ENCODE assay signal across 25 mouse cellular contexts in the genomic region with DNA sequence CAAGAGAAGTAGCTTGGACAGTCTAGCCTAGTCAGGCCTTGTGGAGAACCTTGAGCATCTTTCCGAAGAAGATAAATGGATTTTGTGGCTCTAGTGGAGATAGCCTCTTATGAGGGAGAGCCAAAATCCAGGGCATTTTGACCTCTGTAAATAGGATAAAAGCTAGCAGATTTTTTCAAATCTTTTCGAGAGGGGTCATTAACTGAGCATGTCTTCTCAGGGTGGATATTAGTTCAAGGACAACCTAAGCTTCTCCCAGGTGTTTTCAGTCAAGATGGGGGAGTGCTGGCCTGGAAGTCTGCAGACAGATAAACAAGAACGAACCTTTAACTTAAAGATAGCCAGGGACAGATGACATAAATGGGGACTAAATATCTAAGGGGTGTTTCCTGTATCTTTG.
"Had no signal": no experiment of that assay in that cellular context is flagged by ENCODE, and none has a peak within 500 bp of the region (broad histone marks: within the 10 kb centered on the region; RNA-seq: fewer than 3 reads in every experiment).

No protein-coding gene starts in this region.

- H3K4me3 ChIP-seq: embryonic facial prominence, embryonic 10.5 days; embryonic facial prominence, embryonic 12.5 days; embryonic facial prominence, embryonic 13.5 days; embryonic facial prominence, embryonic 15.5 days; erythroblast, embryonic 14.5 days; forebrain, embryonic 10.5 days; forebrain, embryonic 12.5 days; forebrain, embryonic 13.5 days; forebrain, embryonic 15.5 days; gastrocnemius, adult 2 months; heart, embryonic 10.5 days had no signal

- H3K36me3 ChIP-seq: embryonic facial prominence, embryonic 10.5 days; embryonic facial prominence, embryonic 12.5 days; embryonic facial prominence, embryonic 13.5 days; embryonic facial prominence, embryonic 15.5 days; forebrain, embryonic 10.5 days; forebrain, embryonic 12.5 days; forebrain, embryonic 15.5 days; heart, embryonic 10.5 days had no signal

- DNase-seq: cerebellum, adult 8-10 months; cerebellum, adult 9-10 months; cerebellum, adult 9-11 months; cerebellum, postnatal 10 days; cerebellum, postnatal 14 days; cerebellum, postnatal 25 days; cerebellum, postnatal 36 days; embryo, embryonic 11 days; forebrain, postnatal 0 days; gastrocnemius, adult 2 months; gastrocnemius, postnatal 10 days; gastrocnemius, postnatal 14 days; gastrocnemius, postnatal 25 days; gastrocnemius, postnatal 36 days; heart, adult 18-20 months had no signal

- H3K9ac ChIP-seq: embryonic facial prominence, embryonic 12.5 days; embryonic facial prominence, embryonic 13.5 days; embryonic facial prominence, embryonic 15.5 days; forebrain, embryonic 12.5 days; forebrain, embryonic 13.5 days; forebrain, embryonic 15.5 days; forebrain, postnatal 0 days had no signal

- H3K27ac ChIP-seq: embryonic facial prominence, embryonic 10.5 days; embryonic facial prominence, embryonic 12.5 days; embryonic facial prominence, embryonic 13.5 days; embryonic facial prominence, embryonic 15.5 days; forebrain, embryonic 10.5 days; forebrain, embryonic 12.5 days; forebrain, embryonic 13.5 days; forebrain, embryonic 15.5 days; gastrocnemius, adult 2 months; heart, embryonic 10.5 days had no signal

- H3K27me3 ChIP-seq: embryonic facial prominence, embryonic 12.5 days; embryonic facial prominence, embryonic 13.5 days; embryonic facial prominence, embryonic 15.5 days; forebrain, embryonic 12.5 days; forebrain, embryonic 13.5 days; forebrain, embryonic 15.5 days had no signal

- H3K4me1 ChIP-seq: embryonic facial prominence, embryonic 12.5 days; embryonic facial prominence, embryonic 13.5 days; embryonic facial prominence, embryonic 15.5 days; forebrain, embryonic 12.5 days; forebrain, embryonic 13.5 days; forebrain, embryonic 15.5 days; heart, embryonic 10.5 days had no signal
